21 mouse cellular contexts compared by ENCODE assay signal in the genomic region with DNA sequence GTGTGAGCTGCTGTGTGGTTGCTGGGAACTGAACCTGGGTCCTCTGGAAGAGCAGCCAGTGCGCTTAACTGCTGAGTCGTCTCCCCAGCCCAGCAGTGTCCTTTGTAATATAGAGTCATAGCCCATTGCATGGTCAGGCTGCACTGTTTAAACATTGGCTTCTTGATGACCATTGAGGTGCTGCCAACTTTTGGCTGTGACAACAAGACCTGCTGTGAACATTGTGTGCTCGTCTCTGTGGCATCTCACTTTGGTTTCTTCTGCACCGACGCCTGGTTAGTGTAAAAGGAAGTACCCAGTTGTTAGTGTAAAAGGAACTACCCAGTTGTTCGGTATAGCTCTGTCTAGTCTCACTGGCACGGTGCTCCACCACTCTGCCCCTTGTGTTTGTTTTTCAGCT. TPM values are rescaled to one million over a fixed set of nuclear protein-coding genes. Genes with fewer than 3 reads are reported as not detected.
DNase-seq lines count a peak whose midpoint lies in the region; ATAC-seq and TF ChIP-seq lines count a peak whose summit lies in the region.
"Had no signal": no experiment of that assay in that cellular context is flagged by ENCODE, and none has a peak within 500 bp of the region (broad histone marks: within the 10 kb centered on the region; RNA-seq: fewer than 3 reads in every experiment).

No protein-coding gene starts in this region.

- no peak overlapping the region for H3K4me3 ChIP-seq in liver, adult 2 months (ENCODE audit: insufficient read depth, low read depth, low read length)
- no peak overlapping the region for H3K4me3 ChIP-seq in liver, embryonic 11.5 days (ENCODE audit: low read depth, low read length)
- no peak overlapping the region for H3K4me3 ChIP-seq in MEL (ENCODE audit: control insufficient read depth in 1 of 2, insufficient read depth in 1 of 2, low read depth in 2 of 2, low read length in 2 of 2)
- H3K4me3 ChIP-seq: forebrain, embryonic 12.5 days; heart, embryonic 15.5 days; hindbrain, embryonic 10.5 days; limb, embryonic 10.5 days had no signal

- TF ChIP-seq EP300 in MEL (IDR thresholded peaks at IDR 0.05; ENCODE audit: low read depth in 1 of 2, low read length in 2 of 2) = no peak

- no peak for TF ChIP-seq POLR2A in liver, adult 2 months (IDR thresholded peaks at IDR 0.05; ENCODE audit: extremely low read depth, insufficient read depth, low read length)
- no peak for TF ChIP-seq POLR2A in MEL (IDR thresholded peaks at IDR 0.05; ENCODE audit: control insufficient read depth in 1 of 2, insufficient read depth in 1 of 2, low read depth in 1 of 2, low read length in 2 of 2, poor library complexity in 1 of 2)

- H3K79me2 ChIP-seq in liver, adult 2 months (ENCODE audit: control insufficient read depth, insufficient read depth, low read length) = peaks cover 46% of the 10 kb centered on the region
- peaks cover 70% of the 10 kb centered on the region for H3K79me2 ChIP-seq in MEL (ENCODE audit: control insufficient read depth, insufficient read depth, low read length, poor library complexity)

- no peak overlapping the region for H3K9ac ChIP-seq in liver, adult 2 months (ENCODE audit: low read depth, low read length)
- no peak overlapping the region for H3K9ac ChIP-seq in liver, embryonic 11.5 days (ENCODE audit: low read depth, low read length)
- H3K9ac ChIP-seq in MEL (ENCODE audit: control insufficient read depth, low read depth, low read length, poor library complexity, severe bottlenecking) = no peak overlapping the region
- H3K9ac ChIP-seq: forebrain, embryonic 12.5 days; heart, embryonic 15.5 days had no signal

- peak overlapping the region; percentile 68 for H3K27ac ChIP-seq in liver, adult 2 months (replicated peaks; ENCODE audit: insufficient read depth, low read depth, low read length)
- H3K27ac ChIP-seq in liver, embryonic 11.5 days (ENCODE audit: low read depth, low read length) = no peak overlapping the region; the same call in 1 of the 2 replicates
- H3K27ac ChIP-seq in MEL (ENCODE audit: control insufficient read depth, low read depth, low read length) = peak overlapping the region; percentile 11; the same call in 1 of the 2 replicates
- H3K27ac ChIP-seq: forebrain, embryonic 12.5 days; heart, embryonic 15.5 days; hindbrain, embryonic 10.5 days; kidney, postnatal 0 days; limb, embryonic 10.5 days had no signal

- H3K9me3 ChIP-seq in liver, embryonic 11.5 days (ENCODE audit: control insufficient read depth, low read length) = no peaks in the 10 kb centered on the region
- no peaks in the 10 kb centered on the region for H3K9me3 ChIP-seq in MEL (replicated peaks; ENCODE audit: insufficient read depth, low read length)
- H3K9me3 ChIP-seq: forebrain, embryonic 12.5 days; heart, embryonic 15.5 days; hindbrain, embryonic 10.5 days; limb, embryonic 10.5 days had no signal

- TF ChIP-seq RAD21 in MEL (IDR thresholded peaks at IDR 0.05; ENCODE audit: low read depth, low read length) = no peak

- H3K36me3 ChIP-seq in liver, adult 2 months (ENCODE audit: control insufficient read depth, insufficient read depth, low read length) = 0 out of 2 replicates have a peak, but pooled peaks cover 2% of the 10 kb centered on the region
- peaks cover 7% of the 10 kb centered on the region; the same call in 1 of the 2 replicates for H3K36me3 ChIP-seq in liver, embryonic 11.5 days (ENCODE audit: control insufficient read depth, insufficient read depth, low read length)
- H3K36me3 ChIP-seq in MEL (ENCODE audit: control insufficient read depth in 1 of 2, insufficient read depth in 2 of 2, low read length in 2 of 2) = peaks cover 5 to 10% of the 10 kb centered on the region in 2 experiments

- H3K27me3 ChIP-seq in liver, adult 2 months (ENCODE audit: control insufficient read depth, insufficient read depth, low read length) = no peaks in the 10 kb centered on the region
- H3K27me3 ChIP-seq in liver, embryonic 11.5 days (replicated peaks; ENCODE audit: control insufficient read depth, insufficient read depth, low read length) = no peaks in the 10 kb centered on the region
- H3K27me3 ChIP-seq in MEL (ENCODE audit: control insufficient read depth in 1 of 2, insufficient read depth in 2 of 2, low read length in 2 of 2) = no peaks in the 10 kb centered on the region
- H3K27me3 ChIP-seq: forebrain, embryonic 12.5 days; heart, embryonic 15.5 days had no signal

- H3K4me2 ChIP-seq in liver, embryonic 11.5 days = no peak overlapping the region
- H3K4me2 ChIP-seq: forebrain, embryonic 12.5 days; heart, embryonic 15.5 days had no signal

- ATAC-seq in liver, embryonic 11.5 days (replicated peaks; ENCODE audit: low FRiP score) = no peak
- ATAC-seq in megakaryocyte, adult 5-6 weeks (ENCODE audit: poor library complexity, severe bottlenecking) = peak; percentile 23
- ATAC-seq: inflammation-experienced regulatory T-cells, adult 6 months had no signal

- peak; percentile 96 for DNase-seq in liver, adult 2 months (ENCODE audit: extremely low read depth, low read depth, low spot score)
- DNase-seq in liver, embryonic 11.5 days (ENCODE audit: low spot score) = no peak
- no peak for DNase-seq in MEL (ENCODE audit: low read depth, low spot score)
- DNase-seq in adipocyte (ENCODE audit: low spot score) = peak; percentile 63
- no peak for DNase-seq in urinary bladder, adult 18-20 months (ENCODE audit: low spot score in 2 of 2)
- DNase-seq in retina, postnatal 1 day = no peak
- DNase-seq in kidney, postnatal 10 days = no peak
- DNase-seq: cerebellum, adult 11-12 months; embryo, embryonic 11 days; layer of hippocampus, adult 9-11 months; midbrain, embryonic 14.5 days; spleen, adult 18-20 months; thymus, postnatal 4 days had no signal

- WGBS in liver, adult 2 months = 6% methylated on average over 7 of the region's 7 CpGs
- 59% methylated on average over 7 of the region's 7 CpGs for WGBS in liver, embryonic 11.5 days

- peaks cover 39% of the 10 kb centered on the region for H3K4me1 ChIP-seq in liver, adult 2 months (ENCODE audit: control insufficient read depth, insufficient read depth, low read length)
- peaks cover 24% of the 10 kb centered on the region for H3K4me1 ChIP-seq in liver, embryonic 11.5 days (replicated peaks; ENCODE audit: control insufficient read depth, insufficient read depth, low read length)
- H3K4me1 ChIP-seq in MEL (ENCODE audit: control insufficient read depth in 1 of 2, insufficient read depth in 2 of 2, low read length in 2 of 2) = peaks cover 1 to 6% of the 10 kb centered on the region in 2 experiments

- no peak for TF ChIP-seq CTCF in liver, adult 2 months (IDR thresholded peaks at IDR 0.05; ENCODE audit: low read depth, low read length)
- TF ChIP-seq CTCF in MEL (IDR thresholded peaks at IDR 0.05 in 2 of 3, conservative IDR thresholded peaks at IDR 0.05 in 1 of 3; ENCODE audit: control insufficient read depth in 1 of 3, insufficient read depth in 1 of 3, low read depth in 2 of 3, low read length in 3 of 3, poor library complexity in 1 of 3, severe bottlenecking in 1 of 3) = no peak

TF ChIP-seq in MEL, 35 proteins besides CTCF, POLR2A, EP300 and RAD21 (continues in another document):
- no peak for TF ChIP-seq CHD1 (IDR thresholded peaks at IDR 0.05; ENCODE audit: low read depth, low read length)
- no peak for TF ChIP-seq ZMIZ1 (IDR thresholded peaks at IDR 0.05; ENCODE audit: low read depth, low read length)

RNA-seq across cellular contexts. Expression of gene Ube2g2, which starts 4.5 kb away (rescaled TPM):
- 21.6 and 22.3 TPM in 2 replicates for total RNA-seq in liver, adult 2 months (2014; rRNA removed)
- 30.4 and 34.2 TPM in 2 replicates for polyA plus RNA-seq in liver, adult 2 months (2012; rRNA removed)
- 62.1 and 67.9 TPM in 2 replicates for polyA plus RNA-seq in liver, embryonic 11.5 days (2014; fragmentation: Nextera tagmentation; extraction: Ambion mirVana)
- 55.2 and 62.4 TPM in 2 replicates for total RNA-seq in MEL (2012; rRNA removed)
- polyA plus RNA-seq in MEL (2012; ENCODE audit: insufficient read depth in 1 of 2, insufficient read length in 2 of 2, low read depth in 1 of 2, low replicate concordance in 2 of 2, missing spikeins in 1 of 2) = 100 to 1,000 TPM in 1 of 2 experiments, not detected in 1; 112 TPM
- 15.3 and 18.1 TPM in 2 replicates for total RNA-seq in megakaryocyte, adult 5-6 weeks (2015)
- 27.4 and 40.0 TPM in 2 replicates for total RNA-seq in megakaryocyte, adult 5-6 weeks (2017)

RNA-seq across cellular contexts. Expression of gene Gm49325, which starts 20.6 kb away (rescaled TPM):
- 0.47 TPM in 1 of 2 replicates, not detected in the other for total RNA-seq in liver, adult 2 months (2014; rRNA removed)
- not detected in 2 replicates for polyA plus RNA-seq in liver, adult 2 months (2012; rRNA removed)
- 1.8 and 4.5 TPM in 2 replicates for polyA plus RNA-seq in liver, embryonic 11.5 days (2014; fragmentation: Nextera tagmentation; extraction: Ambion mirVana)
- 3.5 and 3.7 TPM in 2 replicates for total RNA-seq in MEL (2012; rRNA removed)
- 1 to 10 TPM in 1 of 2 experiments, not detected in 1; 1.0 TPM for polyA plus RNA-seq in MEL (2012; ENCODE audit: insufficient read depth in 1 of 2, insufficient read length in 2 of 2, low read depth in 1 of 2, low replicate concordance in 2 of 2, missing spikeins in 1 of 2)
- not detected in 2 replicates for total RNA-seq in megakaryocyte, adult 5-6 weeks (2015)
- total RNA-seq in megakaryocyte, adult 5-6 weeks (2017) = not detected in 2 replicates
- polyA plus RNA-seq: gonadal fat pad, adult 2 months had no signal

RNA-seq across cellular contexts. Expression of gene Sumo3, which starts 20.7 kb away (rescaled TPM):
- 59.6 and 108 TPM in 2 replicates for total RNA-seq in liver, adult 2 months (2014; rRNA removed)
- 170 and 226 TPM in 2 replicates for polyA plus RNA-seq in liver, adult 2 months (2012; rRNA removed)
- polyA plus RNA-seq in liver, embryonic 11.5 days (2014; fragmentation: Nextera tagmentation; extraction: Ambion mirVana) = 249 and 271 TPM in 2 replicates
- 145 and 151 TPM in 2 replicates for total RNA-seq in MEL (2012; rRNA removed)
- 100 to 1,000 TPM in 1 of 2 experiments, not detected in 1; 342 TPM for polyA plus RNA-seq in MEL (2012; ENCODE audit: insufficient read depth in 1 of 2, insufficient read length in 2 of 2, low read depth in 1 of 2, low replicate concordance in 2 of 2, missing spikeins in 1 of 2)
- total RNA-seq in megakaryocyte, adult 5-6 weeks (2015) = 22.1 and 22.7 TPM in 2 replicates
- 118 and 137 TPM in 2 replicates for total RNA-seq in megakaryocyte, adult 5-6 weeks (2017)

RNA-seq across cellular contexts. Expression of gene Pttg1ip, which starts 45.1 kb away (rescaled TPM):
- total RNA-seq in liver, adult 2 months (2014; rRNA removed) = 146 and 168 TPM in 2 replicates
- polyA plus RNA-seq in liver, adult 2 months (2012; rRNA removed) = 218 and 238 TPM in 2 replicates
- 94.0 and 99.7 TPM in 2 replicates for polyA plus RNA-seq in liver, embryonic 11.5 days (2014; fragmentation: Nextera tagmentation; extraction: Ambion mirVana)
- 41.1 and 50.4 TPM in 2 replicates for total RNA-seq in MEL (2012; rRNA removed)
- 10 to 100 TPM in 1 of 2 experiments, not detected in 1; 53.1 TPM for polyA plus RNA-seq in MEL (2012; ENCODE audit: insufficient read depth in 1 of 2, insufficient read length in 2 of 2, low read depth in 1 of 2, low replicate concordance in 2 of 2, missing spikeins in 1 of 2)
- total RNA-seq in megakaryocyte, adult 5-6 weeks (2015) = 82.8 and 97.8 TPM in 2 replicates
- 50.0 and 54.8 TPM in 2 replicates for total RNA-seq in megakaryocyte, adult 5-6 weeks (2017)

RNA-seq across cellular contexts. Expression of gene Tspear, which starts 59.8 kb away (rescaled TPM):
- total RNA-seq in liver, adult 2 months (2014; rRNA removed) = 0.07 and 0.09 TPM in 2 replicates
- 0.12 and 0.50 TPM in 2 replicates for polyA plus RNA-seq in liver, adult 2 months (2012; rRNA removed)
- polyA plus RNA-seq in liver, embryonic 11.5 days (2014; fragmentation: Nextera tagmentation; extraction: Ambion mirVana) = 0.16 TPM in 1 of 2 replicates, not detected in the other
- 1.2 and 1.8 TPM in 2 replicates for total RNA-seq in MEL (2012; rRNA removed)
- 1 to 10 TPM in 1 of 2 experiments, not detected in 1; 3.8 TPM for polyA plus RNA-seq in MEL (2012; ENCODE audit: insufficient read depth in 1 of 2, insufficient read length in 2 of 2, low read depth in 1 of 2, low replicate concordance in 2 of 2, missing spikeins in 1 of 2)
- not detected in 2 replicates for total RNA-seq in megakaryocyte, adult 5-6 weeks (2015)
- not detected in 2 replicates for total RNA-seq in megakaryocyte, adult 5-6 weeks (2017)
- polyA plus RNA-seq: heart, embryonic 15.5 days had no signal

Comparison
In these comparisons a context has a peak if more than half of its experiments do, and no peak if none do; other contexts are left out.
1. DNase-seq: peak in liver, adult 2 months (single experiment) and adipocyte (single experiment); none in liver, embryonic 11.5 days (single experiment), MEL (single experiment), urinary bladder, adult 18-20 months (0 of 2), retina, postnatal 1 day (single experiment) and kidney, postnatal 10 days (single experiment).